Mouse (Mus musculus) forebrain, embryonic 15.5 days (tissue): Measurements from ENCODE around the gene Mapk8ip2. TPM values are rescaled to one million over a fixed set of nuclear protein-coding genes. Genes with fewer than 3 reads are reported as not detected.

Source experiments
- polyA plus RNA-seq: library from polyadenylated mRNA; unstranded; fragments of >200 nt; fragmentation: Nextera tagmentation; extraction: Ambion mirVana; gene quantifications from 2 replicates; pipeline ENCODE4 v1.2.1, GENCODE M21; 2015

The Mapk8ip2 gene
- polyA plus RNA-seq, 1 experiment from 2014 or later, result 68.2 TPM

Other genes starting within 250 kb of the Mapk8ip2 start
- 79.8 and 83.6 TPM in 2 replicates for gene Ppp6r2, start 242.4 kb upstream of the Mapk8ip2 start, polyA plus RNA-seq
- 79.0 and 83.4 TPM in 2 replicates for gene Sbf1, start 138.6 kb upstream of the Mapk8ip2 start, polyA plus RNA-seq
- not detected in 2 replicates for gene Adm2, start 131.2 kb upstream of the Mapk8ip2 start, polyA plus RNA-seq
- not detected in 2 replicates for gene Miox, start 119.5 kb upstream of the Mapk8ip2 start, polyA plus RNA-seq
- gene Lmf2, start 98.3 kb upstream of the Mapk8ip2 start, polyA plus RNA-seq, result 31.6 and 33.0 TPM in 2 replicates
- gene Ncaph2, start 98.2 kb upstream of the Mapk8ip2 start, polyA plus RNA-seq, result 127 and 149 TPM in 2 replicates
- 9.0 and 10.2 TPM in 2 replicates for gene Sco2, start 80.1 kb upstream of the Mapk8ip2 start, polyA plus RNA-seq
- 1.8 and 2.4 TPM in 2 replicates for gene Tymp, start 76.9 kb upstream of the Mapk8ip2 start, polyA plus RNA-seq
- 1.8 and 4.0 TPM in 2 replicates for gene Odf3b, start 74.6 kb upstream of the Mapk8ip2 start, polyA plus RNA-seq
- not detected in 2 replicates for gene Klhdc7b, start 69.0 kb upstream of the Mapk8ip2 start, polyA plus RNA-seq
- gene Syce3, start 43.4 kb upstream of the Mapk8ip2 start, polyA plus RNA-seq, result not detected in 2 replicates
- gene Cpt1b, start 28.1 kb upstream of the Mapk8ip2 start, polyA plus RNA-seq, result 0.52 and 0.95 TPM in 2 replicates
- gene C730034F03Rik, start 24.3 kb upstream of the Mapk8ip2 start, polyA plus RNA-seq, result 5.5 and 6.4 TPM in 2 replicates
- 0.29 TPM in 1 of 2 replicates, not detected in the other for gene Gm44502, start 24.2 kb upstream of the Mapk8ip2 start, polyA plus RNA-seq
- 70.5 and 75.8 TPM in 2 replicates for gene Chkb, start 24.0 kb upstream of the Mapk8ip2 start, polyA plus RNA-seq
- 23.6 and 23.8 TPM in 2 replicates for gene Arsa, start 23.5 kb downstream of the Mapk8ip2 start, polyA plus RNA-seq
- gene Shank3, start 45.7 kb downstream of the Mapk8ip2 start, polyA plus RNA-seq, result 10.7 and 13.0 TPM in 2 replicates
- 1.6 and 1.7 TPM in 2 replicates for gene Acr, start 114.4 kb downstream of the Mapk8ip2 start, polyA plus RNA-seq
- gene Rabl2, start 138.0 kb downstream of the Mapk8ip2 start, polyA plus RNA-seq, result 55.7 and 55.9 TPM in 2 replicates